Mouse (Mus musculus) hindbrain, embryonic 14.5 days (tissue): ENCODE measurements at regions not wholly inside any gene's neighbourhood (a gene's known extent, or its start where the extent isn't known, plus 50 kb on each side); places are given as distances from the start of the nearest gene placed in this dataset.
A peak's percentile ranks its signal among the peaks of the same experiment; 100 is the strongest.

Experiments
- ATAC-seq: fragments of 200-750 bp; cut with Nextera tagmentation; 2 replicates; pipeline ENCODE4 v1.8.0; 2017; ENCODE audit warnings: moderate number of reproducible peaks, mild to moderate bottlenecking, moderate TSS enrichment, moderate library complexity; ENCODE audit not compliant: low FRiP score
- DNase-seq: peaks from one replicate; pipeline ENCODE4 v3.0.0-alpha.2; 2015; ENCODE audit warnings: low spot score
- H3K27ac ChIP-seq: fragments of 300-500 bp; sonication (generic); 2 replicates; pipeline ENCODE4 v1.5.1; 2014; ENCODE audit warnings: mild to moderate bottlenecking, moderate library complexity
- H3K27me3 ChIP-seq: fragments of 300-500 bp; sonication (generic); 2 replicates; pipeline ENCODE4 v1.6.1; 2014; ENCODE audit warnings: mild to moderate bottlenecking, low read length, mixed read lengths; ENCODE audit not compliant: control insufficient read depth, insufficient read depth
- H3K36me3 ChIP-seq: fragments of 300-500 bp; sonication (generic); replicated peaks from 2 replicates; pipeline ENCODE4 v1.6.1; 2014; ENCODE audit not compliant: control insufficient read depth, insufficient read depth
- H3K4me1 ChIP-seq: fragments of 300-500 bp; sonication (generic); replicated peaks from 2 replicates; pipeline ENCODE4 v1.6.1; 2014; ENCODE audit warnings: antibody characterized with exemption, low read length, mixed read lengths; ENCODE audit not compliant: control insufficient read depth, insufficient read depth
- H3K4me2 ChIP-seq: fragments of 300-500 bp; sonication (generic); replicated peaks from 2 replicates; pipeline ENCODE4 v1.6.1; 2014; ENCODE audit warnings: mild to moderate bottlenecking, moderate library complexity
- H3K4me3 ChIP-seq: fragments of 300-500 bp; sonication (generic); replicated peaks from 2 replicates; pipeline ENCODE4 v1.5.1; 2014; ENCODE audit warnings: mild to moderate bottlenecking, low read length
- H3K9ac ChIP-seq: fragments of 300-500 bp; sonication (generic); 2 replicates; pipeline ENCODE4 v1.6.1; 2014
- H3K9me3 ChIP-seq: fragments of 300-500 bp; sonication (generic); 2 replicates; pipeline ENCODE4 v1.6.1; 2016; ENCODE audit warnings: low read length; ENCODE audit not compliant: control insufficient read depth
- WGBS: fragments of 180-500 bp; shearing (Covaris S2); extraction: QIAGEN DNeasy Blood & Tissue Kit; methylation state at CpG from one replicate; pipeline ENCODE4 v1.1.7; 2014; 5-methylcytosine and 5-hydroxymethylcytosine counted together

- H3K4me3 ChIP-seq, result no peak overlapping the region
- no peaks in the 10 kb centered on the region for H3K4me1 ChIP-seq
- H3K9me3 ChIP-seq, result no peaks in the 10 kb centered on the region
- no peaks in the 10 kb centered on the region for H3K36me3 ChIP-seq
- ATAC-seq, result no peak
- H3K27ac ChIP-seq, result no peak overlapping the region
- H3K27me3 ChIP-seq, result no peaks in the 10 kb centered on the region
- no peak for DNase-seq
- H3K9ac ChIP-seq, result no peak overlapping the region
- 86% methylated on average over 4 of the region's 4 CpGs for WGBS
- H3K4me2 ChIP-seq, result no peak overlapping the region
Measured at GRCm38 (mm10) chr12:58556741-58557140, 287.7 kb upstream of the Clec14a start.

GRCm38 (mm10) chr12:58556060-58556459, 287.0 kb upstream of the Clec14a start:
- Histone ChIP-seq H3K27ac (no peak overlapping the region), H3K36me3 (no peaks in the 10 kb centered on the region), H3K4me2 (no peak overlapping the region), H3K4me3 (no peak overlapping the region), H3K27me3 (no peaks in the 10 kb centered on the region), H3K9me3 (no peaks in the 10 kb centered on the region), H3K4me1 (no peaks in the 10 kb centered on the region), H3K9ac (no peak overlapping the region)
- DNase-seq, result no peak
- ATAC-seq, result no peak
- 88% methylated on average over 1 of the region's 1 CpGs for WGBS

DNA sequence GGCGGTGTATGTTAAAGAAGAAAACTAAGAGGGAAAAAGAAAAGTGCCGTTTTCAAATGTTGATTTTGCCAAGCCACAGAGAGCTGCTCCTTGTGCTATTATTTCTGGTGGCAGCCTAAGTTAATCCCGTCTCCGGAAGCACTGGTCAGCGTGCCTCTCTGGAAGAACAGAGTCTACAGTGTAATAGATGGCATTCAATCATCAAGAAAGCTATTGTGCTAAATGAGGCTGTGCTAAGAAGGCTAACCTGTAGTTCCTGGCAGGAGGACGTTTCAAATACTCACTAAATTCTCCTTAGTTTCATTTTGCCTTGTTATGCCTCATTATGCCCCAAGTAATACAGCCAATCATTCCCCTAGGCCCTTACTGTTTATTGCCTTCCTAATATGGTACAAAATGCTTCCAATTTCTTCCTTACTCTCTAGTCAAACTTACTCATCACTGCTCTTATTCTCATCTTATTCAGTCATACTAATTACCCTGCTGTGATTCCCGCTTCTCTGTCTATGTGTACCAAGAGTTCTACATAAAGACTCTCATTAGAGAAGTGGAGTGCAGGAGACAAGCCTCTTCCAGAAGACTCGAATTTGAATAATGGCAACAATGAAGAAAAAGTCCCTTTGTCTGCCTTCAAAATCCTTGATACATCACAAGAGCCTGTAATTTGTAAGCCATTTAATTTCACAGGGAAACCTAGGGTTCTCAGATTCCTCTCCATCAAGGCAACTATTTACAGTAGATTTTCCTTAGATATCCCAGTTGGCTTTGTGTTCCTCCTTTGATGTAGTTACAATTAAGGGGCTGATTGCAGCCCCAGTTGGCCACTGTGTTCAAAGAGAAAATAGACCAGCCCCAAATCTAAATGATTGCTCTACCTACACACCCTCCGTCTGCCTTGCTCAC, 282.0 kb upstream of the Clec14a start:
- DNase-seq, result no peak
- no peaks in the 10 kb centered on the region for H3K27me3 ChIP-seq
- WGBS, result 25% methylated on average over 9 of the region's 9 CpGs
- H3K4me3 ChIP-seq, result no peak overlapping the region
- H3K4me2 ChIP-seq, result no peak overlapping the region
- no peaks in the 10 kb centered on the region for H3K9me3 ChIP-seq
- H3K27ac ChIP-seq, result no peak overlapping the region
- no peak overlapping the region for H3K9ac ChIP-seq
- no peaks in the 10 kb centered on the region for H3K4me1 ChIP-seq
- 0 out of 2 replicates have a peak, but pooled peaks have one; percentile 48 for ATAC-seq
- no peaks in the 10 kb centered on the region for H3K36me3 ChIP-seq

DNA sequence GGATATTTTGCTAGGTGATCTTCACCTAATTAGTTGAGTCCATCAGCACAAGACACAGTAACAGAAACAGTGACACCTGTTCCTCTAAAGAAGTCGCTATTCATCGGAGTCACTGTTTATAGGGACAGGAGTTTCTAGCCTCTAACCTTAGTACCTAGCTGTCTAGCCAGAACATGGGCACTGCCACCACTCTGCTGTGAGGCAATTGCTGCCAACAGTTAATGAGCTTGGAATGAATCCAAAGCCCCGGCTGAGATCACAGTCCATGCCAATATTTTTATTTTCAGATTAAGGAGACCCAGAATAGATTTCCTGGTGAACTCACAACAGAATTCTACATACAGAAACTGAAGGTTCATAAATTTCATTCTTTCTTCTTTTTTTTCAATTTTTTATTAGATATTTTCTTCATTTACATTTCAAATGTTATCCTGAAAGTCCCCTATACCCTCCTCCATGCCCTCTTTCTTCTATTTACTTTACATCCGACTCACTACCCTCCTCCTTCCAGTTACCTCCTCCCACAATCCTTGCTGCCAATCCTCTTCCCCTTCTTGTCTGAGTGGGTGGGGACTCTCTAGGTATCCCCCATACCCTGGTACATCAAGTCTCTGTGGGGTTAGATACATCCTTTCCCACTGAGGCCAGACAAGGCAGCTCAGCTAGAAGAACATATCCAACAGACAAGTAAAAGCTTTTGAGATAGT, 276.9 kb upstream of the Clec14a start:
- Histone ChIP-seq H3K36me3 (no peaks in the 10 kb centered on the region), H3K9me3 (no peaks in the 10 kb centered on the region)

GRCm38 (mm10) chr12:58544862-58545261, 275.8 kb upstream of the Clec14a start:
- Histone ChIP-seq H3K4me2 (no peak overlapping the region), H3K9me3 (no peaks in the 10 kb centered on the region), H3K27me3 (peaks cover 7% of the 10 kb centered on the region), H3K4me1 (no peaks in the 10 kb centered on the region), H3K36me3 (no peaks in the 10 kb centered on the region), H3K9ac (no peak overlapping the region), H3K27ac (no peak overlapping the region), H3K4me3 (no peak overlapping the region)
- 58% methylated on average over 4 of the region's 4 CpGs for WGBS
- DNase-seq (no peak), ATAC-seq (no peak)

More for the DNA sequence above, 276.9 kb upstream of the Clec14a start:
- H3K4me2 ChIP-seq, result no peak overlapping the region
- H3K9ac ChIP-seq, result no peak overlapping the region
- WGBS, result 71% methylated on average over 4 of the region's 4 CpGs
- peak; percentile 66; the same call in 1 of the 2 replicates for ATAC-seq
- no peak overlapping the region for H3K27ac ChIP-seq
- no peak overlapping the region for H3K4me3 ChIP-seq
- H3K27me3 ChIP-seq, result peaks cover 7% of the 10 kb centered on the region
- H3K4me1 ChIP-seq, result no peaks in the 10 kb centered on the region
- peak; percentile 68 for DNase-seq

- Histone ChIP-seq H3K4me1 (no peaks in the 10 kb centered on the region), H3K9ac (no peak overlapping the region), H3K4me3 (no peak overlapping the region), H3K27ac (no peak overlapping the region), H3K36me3 (no peaks in the 10 kb centered on the region), H3K4me2 (no peak overlapping the region), H3K27me3 (peaks cover 7% of the 10 kb centered on the region), H3K9me3 (no peaks in the 10 kb centered on the region)
- DNase-seq (no peak), ATAC-seq (no peak)
- 53% methylated on average over 5 of the region's 5 CpGs for WGBS
Measured at GRCm38 (mm10) chr12:58538305-58538719, 269.2 kb upstream of the Clec14a start.

DNA sequence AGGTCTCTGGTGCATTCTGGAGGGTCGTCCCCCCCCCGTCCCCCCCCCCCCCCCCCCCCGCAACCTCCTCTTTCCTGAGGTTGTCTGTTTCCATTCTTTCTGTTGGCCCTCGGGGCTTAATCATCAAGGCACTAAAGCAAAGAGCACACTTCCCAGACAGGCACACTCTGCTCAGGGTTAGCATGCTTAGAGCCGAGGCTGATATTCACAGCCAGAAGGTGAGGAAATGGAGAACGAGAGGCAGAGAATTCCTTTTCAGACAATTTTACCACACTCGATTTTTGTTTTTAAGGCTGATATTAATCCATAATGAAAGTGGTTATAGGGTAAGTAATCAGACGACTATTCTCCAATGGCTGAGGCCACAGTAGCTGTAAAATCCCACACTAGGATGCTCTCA, 268.7 kb upstream of the Clec14a start:
- no peak overlapping the region for H3K9ac ChIP-seq
- no peaks in the 10 kb centered on the region for H3K4me1 ChIP-seq
- 64% methylated on average over 7 of the region's 8 CpGs for WGBS
- H3K36me3 ChIP-seq, result no peaks in the 10 kb centered on the region
- no peak overlapping the region for H3K4me3 ChIP-seq
- no peak for ATAC-seq
- H3K4me2 ChIP-seq, result no peak overlapping the region
- no peak overlapping the region for H3K27ac ChIP-seq
- H3K27me3 ChIP-seq, result peaks cover 6% of the 10 kb centered on the region
- H3K9me3 ChIP-seq, result no peaks in the 10 kb centered on the region
- DNase-seq, result no peak

GRCm38 (mm10) chr12:58536381-58536992, 267.4 kb upstream of the Clec14a start:
- 51% methylated on average over 7 of the region's 7 CpGs for WGBS
- no peak for DNase-seq

GRCm38 (mm10) chr12:58530306-58530705, 261.2 kb upstream of the Clec14a start:
- no peak for DNase-seq

More at GRCm38 (mm10) chr12:58536381-58536992, 267.4 kb upstream of the Clec14a start:
- no peak overlapping the region for H3K27ac ChIP-seq
- H3K4me3 ChIP-seq, result no peak overlapping the region
- no peak overlapping the region for H3K4me2 ChIP-seq
- ATAC-seq, result peak; percentile 73
- H3K9me3 ChIP-seq, result no peaks in the 10 kb centered on the region
- H3K4me1 ChIP-seq, result no peaks in the 10 kb centered on the region
- no peaks in the 10 kb centered on the region for H3K36me3 ChIP-seq
- H3K27me3 ChIP-seq, result no peaks in the 10 kb centered on the region
- no peak overlapping the region for H3K9ac ChIP-seq

More at GRCm38 (mm10) chr12:58530306-58530705, 261.2 kb upstream of the Clec14a start:
- no peaks in the 10 kb centered on the region for H3K4me1 ChIP-seq
- H3K27me3 ChIP-seq, result no peaks in the 10 kb centered on the region
- no peaks in the 10 kb centered on the region for H3K36me3 ChIP-seq
- ATAC-seq, result no peak
- H3K9me3 ChIP-seq, result no peaks in the 10 kb centered on the region
- no peak overlapping the region for H3K4me3 ChIP-seq
- no peak overlapping the region for H3K27ac ChIP-seq
- no peak overlapping the region for H3K9ac ChIP-seq
- 54% methylated on average over 3 of the region's 3 CpGs for WGBS
- no peak overlapping the region for H3K4me2 ChIP-seq
